Comparison of ENCODE assay signal across 14 mouse cellular contexts in the genomic region with DNA sequence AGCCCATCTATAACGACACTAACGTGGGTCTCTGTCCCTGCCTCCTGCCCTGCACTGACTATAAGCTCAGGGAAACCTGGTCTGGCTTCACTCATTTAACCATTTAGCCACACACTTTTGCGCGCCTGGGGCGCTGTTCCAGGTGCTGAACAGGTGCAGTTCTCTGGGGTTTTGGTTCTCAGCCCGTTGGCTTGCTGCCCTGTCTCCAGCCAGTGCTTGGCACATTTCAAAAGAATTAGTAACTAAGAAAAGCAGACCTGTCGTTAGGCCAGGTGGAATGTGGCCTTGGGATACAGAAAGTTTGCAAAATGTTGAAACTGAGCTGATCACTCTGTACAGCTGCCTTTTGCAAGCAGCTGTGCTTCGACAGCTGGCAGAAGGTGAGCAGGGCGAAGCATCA. TPM values are rescaled to one million over a fixed set of nuclear protein-coding genes. Genes with fewer than 3 reads are reported as not detected.
DNase-seq lines count a peak whose midpoint lies in the region; ATAC-seq and TF ChIP-seq lines count a peak whose summit lies in the region.
"Had no signal": no experiment of that assay in that cellular context is flagged by ENCODE, and none has a peak within 500 bp of the region (broad histone marks: within the 10 kb centered on the region; RNA-seq: fewer than 3 reads in every experiment).

No protein-coding gene starts in this region.

- TF ChIP-seq CTCF in intestine, postnatal 0 days (IDR thresholded peaks at IDR 0.05; ENCODE audit: low read depth): no peak

- no peak overlapping the region for H3K4me3 ChIP-seq in intestine, embryonic 14.5 days (ENCODE audit: low read depth, low read length)
- H3K4me3 ChIP-seq in intestine, postnatal 0 days (ENCODE audit: low read depth, low read length): no peak overlapping the region
- no peak overlapping the region for H3K4me3 ChIP-seq in neural tube, embryonic 15.5 days (replicated peaks)
- no peak overlapping the region for H3K4me3 ChIP-seq in hindbrain, embryonic 12.5 days
- H3K4me3 ChIP-seq: embryonic facial prominence, embryonic 15.5 days; limb, embryonic 12.5 days; midbrain, embryonic 13.5 days had no signal

- H3K4me1 ChIP-seq in intestine, embryonic 14.5 days (replicated peaks; ENCODE audit: control insufficient read depth, insufficient read depth, low read length): no peaks in the 10 kb centered on the region
- no peaks in the 10 kb centered on the region for H3K4me1 ChIP-seq in intestine, postnatal 0 days (replicated peaks; ENCODE audit: control insufficient read depth, insufficient read depth, low read length)
- H3K4me1 ChIP-seq in neural tube, embryonic 15.5 days: no peaks in the 10 kb centered on the region
- H3K4me1 ChIP-seq in hindbrain, embryonic 12.5 days: no peaks in the 10 kb centered on the region
- H3K4me1 ChIP-seq: embryonic facial prominence, embryonic 15.5 days; limb, embryonic 12.5 days had no signal

- no peak for ATAC-seq in intestine, embryonic 14.5 days (replicated peaks; ENCODE audit: low FRiP score, low TSS enrichment, low read depth)
- no peak for ATAC-seq in intestine, postnatal 0 days
- no peak for ATAC-seq in neural tube, embryonic 15.5 days (ENCODE audit: low FRiP score)
- no peak for ATAC-seq in hindbrain, embryonic 12.5 days (ENCODE audit: low FRiP score)
- ATAC-seq: hindbrain, embryonic 16.5 days; midbrain, embryonic 13.5 days had no signal

- no peak overlapping the region for H3K9ac ChIP-seq in intestine, embryonic 14.5 days (ENCODE audit: low read length)
- H3K9ac ChIP-seq in intestine, postnatal 0 days (ENCODE audit: low read depth, low read length): no peak overlapping the region
- no peak overlapping the region for H3K9ac ChIP-seq in neural tube, embryonic 15.5 days (replicated peaks)
- H3K9ac ChIP-seq in hindbrain, embryonic 12.5 days: no peak overlapping the region
- H3K9ac ChIP-seq: embryonic facial prominence, embryonic 15.5 days; limb, embryonic 12.5 days; midbrain, embryonic 13.5 days had no signal

- no peaks in the 10 kb centered on the region for H3K36me3 ChIP-seq in intestine, embryonic 14.5 days (ENCODE audit: control insufficient read depth, insufficient read depth, low read length)
- H3K36me3 ChIP-seq in intestine, postnatal 0 days (ENCODE audit: control insufficient read depth, insufficient read depth): no peaks in the 10 kb centered on the region
- no peaks in the 10 kb centered on the region for H3K36me3 ChIP-seq in neural tube, embryonic 15.5 days
- H3K36me3 ChIP-seq in hindbrain, embryonic 12.5 days: no peaks in the 10 kb centered on the region
- H3K36me3 ChIP-seq: embryonic facial prominence, embryonic 15.5 days; limb, embryonic 12.5 days; midbrain, embryonic 13.5 days had no signal

- no peaks in the 10 kb centered on the region for H3K9me3 ChIP-seq in intestine, embryonic 14.5 days (ENCODE audit: control insufficient read depth, low read length)
- H3K9me3 ChIP-seq in intestine, postnatal 0 days (ENCODE audit: control insufficient read depth): no peaks in the 10 kb centered on the region
- H3K9me3 ChIP-seq in neural tube, embryonic 15.5 days (replicated peaks): no peaks in the 10 kb centered on the region
- H3K9me3 ChIP-seq in hindbrain, embryonic 12.5 days (replicated peaks): no peaks in the 10 kb centered on the region
- H3K9me3 ChIP-seq: embryonic facial prominence, embryonic 15.5 days; limb, embryonic 12.5 days; midbrain, embryonic 13.5 days had no signal

- WGBS in intestine, embryonic 14.5 days: 24% methylated on average over 9 of the region's 9 CpGs
- WGBS in intestine, postnatal 0 days: 22% methylated on average over 9 of the region's 9 CpGs
- WGBS in neural tube, embryonic 15.5 days: 31% methylated on average over 9 of the region's 9 CpGs
- WGBS in hindbrain, embryonic 12.5 days: 32% methylated on average over 9 of the region's 9 CpGs

- H3K4me2 ChIP-seq in intestine, embryonic 14.5 days (ENCODE audit: low read length): no peak overlapping the region
- H3K4me2 ChIP-seq in intestine, postnatal 0 days (replicated peaks; ENCODE audit: low read depth): no peak overlapping the region
- H3K4me2 ChIP-seq in neural tube, embryonic 15.5 days: no peak overlapping the region
- H3K4me2 ChIP-seq in hindbrain, embryonic 12.5 days (replicated peaks): no peak overlapping the region
- H3K4me2 ChIP-seq: embryonic facial prominence, embryonic 15.5 days; limb, embryonic 12.5 days; midbrain, embryonic 13.5 days had no signal

- peak; percentile 61 for DNase-seq in intestine, embryonic 14.5 days (ENCODE audit: low spot score)
- DNase-seq in ZHBTc4 (ENCODE audit: low read depth, low spot score): peak; percentile 56
- DNase-seq in forelimb bud, embryonic 11.5 days (ENCODE audit: low read depth, low spot score): peak; percentile 61
- peak; percentile 54 for DNase-seq in lung, postnatal 10 days
- no peak for DNase-seq in heart, adult 18-20 months
- DNase-seq: adrenal gland, adult 8-10 months; right cerebral cortex, postnatal 14 days had no signal

- no peaks in the 10 kb centered on the region for H3K27me3 ChIP-seq in intestine, embryonic 14.5 days (replicated peaks; ENCODE audit: control insufficient read depth, insufficient read depth, low read length)
- no peaks in the 10 kb centered on the region for H3K27me3 ChIP-seq in intestine, postnatal 0 days (replicated peaks; ENCODE audit: control insufficient read depth, insufficient read depth, low read length)
- H3K27me3 ChIP-seq in neural tube, embryonic 15.5 days (replicated peaks): no peaks in the 10 kb centered on the region; the same call in 1 of the 2 replicates
- peaks cover 6% of the 10 kb centered on the region; the same call in 1 of the 2 replicates for H3K27me3 ChIP-seq in hindbrain, embryonic 12.5 days
- H3K27me3 ChIP-seq: midbrain, embryonic 13.5 days had no signal

- H3K27ac ChIP-seq in intestine, embryonic 14.5 days (ENCODE audit: low read depth): no peak overlapping the region
- no peak overlapping the region for H3K27ac ChIP-seq in intestine, postnatal 0 days (ENCODE audit: low read depth, low read length)
- no peak overlapping the region for H3K27ac ChIP-seq in neural tube, embryonic 15.5 days (replicated peaks)
- H3K27ac ChIP-seq in hindbrain, embryonic 12.5 days: no peak overlapping the region
- H3K27ac ChIP-seq: embryonic facial prominence, embryonic 15.5 days; limb, embryonic 12.5 days; midbrain, embryonic 13.5 days had no signal

RNA-seq across cellular contexts. Expression of a gene that starts 25.1 kb away (rescaled TPM):
- polyA plus RNA-seq in intestine, embryonic 14.5 days (2014; fragmentation: Nextera tagmentation; extraction: Ambion mirVana): 20.2 and 25.2 TPM in 2 replicates
- polyA plus RNA-seq in intestine, postnatal 0 days (2015; fragmentation: Nextera tagmentation; extraction: Ambion mirVana): 8.1 and 8.2 TPM in 2 replicates
- polyA plus RNA-seq in neural tube, embryonic 15.5 days (2015; fragmentation: Nextera tagmentation; extraction: Ambion mirVana): 16.9 and 19.5 TPM in 2 replicates
- 1 to 10 TPM; 2.5 to 3.5 TPM for total RNA-seq in heart, adult 18-20 months (2021)
- polyA plus RNA-seq in hindbrain, embryonic 12.5 days (2016; fragmentation: Nextera tagmentation; extraction: Ambion mirVana): 44.1 and 58.0 TPM in 2 replicates

RNA-seq across cellular contexts. Expression of a gene that starts 37.7 kb away (rescaled TPM):
- 0.22 and 0.35 TPM in 2 replicates for polyA plus RNA-seq in intestine, embryonic 14.5 days (2014; fragmentation: Nextera tagmentation; extraction: Ambion mirVana)
- polyA plus RNA-seq in intestine, postnatal 0 days (2015; fragmentation: Nextera tagmentation; extraction: Ambion mirVana): 0.44 and 0.48 TPM in 2 replicates
- 4.1 and 4.2 TPM in 2 replicates for polyA plus RNA-seq in neural tube, embryonic 15.5 days (2015; fragmentation: Nextera tagmentation; extraction: Ambion mirVana)
- under 1 TPM; 0.67 to 0.75 TPM for total RNA-seq in heart, adult 18-20 months (2021)
- polyA plus RNA-seq in hindbrain, embryonic 12.5 days (2016; fragmentation: Nextera tagmentation; extraction: Ambion mirVana): 7.2 and 7.6 TPM in 2 replicates

RNA-seq across cellular contexts. Expression of a gene that starts 49.4 kb away (rescaled TPM):
- 70.9 and 75.7 TPM in 2 replicates for polyA plus RNA-seq in intestine, embryonic 14.5 days (2014; fragmentation: Nextera tagmentation; extraction: Ambion mirVana)
- polyA plus RNA-seq in intestine, postnatal 0 days (2015; fragmentation: Nextera tagmentation; extraction: Ambion mirVana): 31.3 and 37.2 TPM in 2 replicates
- 62.0 and 66.0 TPM in 2 replicates for polyA plus RNA-seq in neural tube, embryonic 15.5 days (2015; fragmentation: Nextera tagmentation; extraction: Ambion mirVana)
- total RNA-seq in heart, adult 18-20 months (2021): 10 to 100 TPM; 27.7 to 36.7 TPM
- 75.3 and 79.7 TPM in 2 replicates for polyA plus RNA-seq in hindbrain, embryonic 12.5 days (2016; fragmentation: Nextera tagmentation; extraction: Ambion mirVana)

Comparison
In these comparisons a context has a peak if more than half of its experiments do, and no peak if none do; other contexts are left out.
1. DNase-seq: peak in intestine, embryonic 14.5 days (single experiment), ZHBTc4 (single experiment), forelimb bud, embryonic 11.5 days (single experiment) and lung, postnatal 10 days (single experiment); none in heart, adult 18-20 months (0 of 2).